Mouse (Mus musculus) lung, embryonic 15.5 days (tissue): Measurements from ENCODE around the gene Rragc. TPM values are rescaled to one million over a fixed set of nuclear protein-coding genes. Genes with fewer than 3 reads are reported as not detected.
"Not testable (repeated sequence)": the region's sequence is repeated elsewhere in the genome, so short reads cannot be mapped to it uniquely, and the experiment has no call there.

Source experiments
- ATAC-seq: fragments of 200-750 bp; cut with Nextera tagmentation; 2 replicates; pipeline ENCODE4 v1.8.0; 2017; ENCODE audit warnings: moderate number of reproducible peaks, borderline replicate concordance; ENCODE audit not compliant: low FRiP score, low TSS enrichment; ENCODE audit errors: extremely low read depth
- H3K27ac ChIP-seq: fragments of 300-500 bp; sonication (generic); 2 replicates; pipeline ENCODE4 v1.5.1; 2015; ENCODE audit warnings: moderate library complexity, mild to moderate bottlenecking, inconsistent platforms
- H3K27me3 ChIP-seq: fragments of 300-500 bp; sonication (generic); 2 replicates; pipeline ENCODE4 v1.6.1; 2015; ENCODE audit warnings: inconsistent platforms
- H3K36me3 ChIP-seq: fragments of 300-500 bp; sonication (generic); 2 replicates; pipeline ENCODE4 v1.6.1; 2015; ENCODE audit warnings: inconsistent platforms
- H3K4me1 ChIP-seq: fragments of 300-500 bp; sonication (generic); 2 replicates; pipeline ENCODE4 v1.6.1; 2015; ENCODE audit warnings: inconsistent platforms
- H3K4me2 ChIP-seq: fragments of 300-500 bp; sonication (generic); 2 replicates; pipeline ENCODE4 v1.6.1; 2015; ENCODE audit warnings: inconsistent platforms, mild to moderate bottlenecking, moderate library complexity
- H3K4me3 ChIP-seq: fragments of 300-500 bp; sonication (generic); 2 replicates; pipeline ENCODE4 v1.5.1; 2015; ENCODE audit warnings: mild to moderate bottlenecking, inconsistent platforms
- H3K9ac ChIP-seq: fragments of 300-500 bp; sonication (generic); 2 replicates; pipeline ENCODE4 v1.6.1; 2015; ENCODE audit warnings: inconsistent platforms
- H3K9me3 ChIP-seq: fragments of 300-500 bp; sonication (generic); 2 replicates; pipeline ENCODE4 v1.6.1; 2016; ENCODE audit warnings: inconsistent platforms
- WGBS: fragments of 180-500 bp; shearing (Covaris S2); methylation state at CpG from one replicate; pipeline ENCODE4 v1.1.7; 2015; 5-methylcytosine and 5-hydroxymethylcytosine counted together
- polyA plus RNA-seq: library from polyadenylated mRNA; unstranded; fragments of >200 nt; fragmentation: Nextera tagmentation; extraction: Ambion mirVana; gene quantifications from 2 replicates; pipeline ENCODE4 v1.2.1, GENCODE M21; 2015

The Rragc gene
- polyA plus RNA-seq, 1 experiment from 2014 or later = 49.2 TPM

- whole genome bisulfite sequencing = 76% methylated on average over 4 of the region's 4 CpGs
- Histone ChIP-seq H3K27ac (no peak overlapping the region), H3K36me3 (peaks cover 48% of the 10 kb centered on the region), H3K9ac (no peak overlapping the region), H3K4me3 (no peak overlapping the region), H3K9me3 (no peaks in the 10 kb centered on the region), H3K27me3 (no peaks in the 10 kb centered on the region), H3K4me1 (peaks cover 15% of the 10 kb centered on the region), H3K4me2 (no peak overlapping the region)
- no peak for ATAC-seq
Observed at GRCm38 (mm10) chr4:123921055-123921565, 3.9 kb downstream of the Rragc start.

- peaks cover 74% of the 10 kb centered on the region for H3K36me3 ChIP-seq
- no peak overlapping the region for H3K4me3 ChIP-seq
- no peak overlapping the region for H3K9ac ChIP-seq
- no peak overlapping the region for H3K27ac ChIP-seq
- H3K9me3 ChIP-seq = no peaks in the 10 kb centered on the region
- no peak for ATAC-seq
- no peak overlapping the region for H3K4me2 ChIP-seq
- no peaks in the 10 kb centered on the region for H3K4me1 ChIP-seq
- no peaks in the 10 kb centered on the region for H3K27me3 ChIP-seq
Observed at GRCm38 (mm10) chr4:123927961-123928360, 10.7 kb downstream of the Rragc start.

DNA sequence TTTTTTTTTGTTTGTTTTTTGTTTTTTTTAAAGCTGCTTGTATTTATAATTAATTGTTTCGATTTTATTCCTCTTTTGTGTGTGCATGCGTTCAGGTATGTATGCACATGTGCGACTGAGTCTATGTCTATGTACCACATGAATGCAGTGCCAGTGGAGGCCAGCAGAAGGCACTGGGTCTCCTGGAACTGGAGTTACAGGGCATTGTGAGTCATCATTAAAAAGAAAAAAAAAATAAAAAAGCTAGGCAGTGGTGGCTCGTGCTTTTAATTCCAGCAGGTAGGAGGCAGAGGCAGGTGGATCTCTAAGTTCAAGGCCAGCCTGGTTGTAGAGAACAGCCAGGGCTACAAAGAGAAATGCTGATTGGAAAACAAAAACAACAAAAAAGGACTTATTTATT lies 12.7 kb downstream of the Rragc start:
- Histone ChIP-seq H3K36me3 (peaks cover 73% of the 10 kb centered on the region), H3K27me3 (no peaks in the 10 kb centered on the region), H3K27ac (no peak overlapping the region), H3K4me2 (no peak overlapping the region), H3K9ac (no peak overlapping the region), H3K9me3 (no peaks in the 10 kb centered on the region), H3K4me1 (no peaks in the 10 kb centered on the region), H3K4me3 (no peak overlapping the region)
- ATAC-seq = no peak
- WGBS = 93% methylated on average over 4 of the region's 4 CpGs

- H3K36me3 ChIP-seq = peaks cover 65% of the 10 kb centered on the region
- H3K4me3 ChIP-seq = no peak overlapping the region
- ATAC-seq = no peak
- no peak overlapping the region for H3K9ac ChIP-seq
- no peaks in the 10 kb centered on the region for H3K9me3 ChIP-seq
- H3K4me2 ChIP-seq = no peak overlapping the region
- H3K4me1 ChIP-seq = no peaks in the 10 kb centered on the region
- no peaks in the 10 kb centered on the region for H3K27me3 ChIP-seq
- WGBS = 90% methylated on average over 4 of the region's 4 CpGs
- H3K27ac ChIP-seq = no peak overlapping the region
Observed at GRCm38 (mm10) chr4:123934306-123934705, 17.1 kb downstream of the Rragc start.

- no peak overlapping the region for H3K4me3 ChIP-seq
- H3K27me3 ChIP-seq = no peaks in the 10 kb centered on the region
- no peak overlapping the region for H3K4me2 ChIP-seq
- H3K9me3 ChIP-seq = no peaks in the 10 kb centered on the region
- H3K4me1 ChIP-seq = no peaks in the 10 kb centered on the region
- H3K27ac ChIP-seq = no peak overlapping the region
- peaks cover 49% of the 10 kb centered on the region for H3K36me3 ChIP-seq
- no peak for ATAC-seq
- no peak overlapping the region for H3K9ac ChIP-seq
- WGBS = 92% methylated on average over 7 of the region's 7 CpGs
Observed at GRCm38 (mm10) chr4:123936059-123936458, 18.8 kb downstream of the Rragc start.

GRCm38 (mm10) chr4:123939838-123940237 lies 22.6 kb downstream of the Rragc start:
- H3K27ac ChIP-seq = no peak overlapping the region
- WGBS = 3% methylated on average over 4 of the region's 4 CpGs
- no peaks in the 10 kb centered on the region for H3K9me3 ChIP-seq
- no peak overlapping the region for H3K4me3 ChIP-seq
- ATAC-seq = no peak
- peaks cover 21% of the 10 kb centered on the region for H3K36me3 ChIP-seq
- H3K27me3 ChIP-seq = no peaks in the 10 kb centered on the region
- H3K4me1 ChIP-seq = no peaks in the 10 kb centered on the region
- H3K9ac ChIP-seq = no peak overlapping the region
- no peak overlapping the region for H3K4me2 ChIP-seq

- H3K4me2 ChIP-seq, H3K9ac ChIP-seq, ATAC-seq, H3K4me1 ChIP-seq, H3K9me3 ChIP-seq, H3K27me3 ChIP-seq, H3K4me3 ChIP-seq, H3K27ac ChIP-seq: not testable (repeated sequence)
- WGBS = 50% methylated on average over 7 of the region's 7 CpGs
- peaks cover 12% of the 10 kb centered on the region; the same call in 1 of the 2 replicates for H3K36me3 ChIP-seq
Observed at GRCm38 (mm10) chr4:123940878-123941277, 23.6 kb downstream of the Rragc start.

GRCm38 (mm10) chr4:123946701-123947100 lies 29.5 kb downstream of the Rragc start:
- Histone ChIP-seq H3K4me2 (no peak overlapping the region), H3K4me1 (no peaks in the 10 kb centered on the region), H3K9ac (no peak overlapping the region), H3K27me3 (no peaks in the 10 kb centered on the region), H3K36me3 (no peaks in the 10 kb centered on the region), H3K4me3 (no peak overlapping the region), H3K27ac (no peak overlapping the region), H3K9me3 (no peaks in the 10 kb centered on the region)
- no peak for ATAC-seq
- WGBS = 75% methylated on average over 4 of the region's 4 CpGs

GRCm38 (mm10) chr4:123947149-123947548 lies 29.9 kb downstream of the Rragc start:
- Histone ChIP-seq H3K27me3 (no peaks in the 10 kb centered on the region), H3K4me1 (no peaks in the 10 kb centered on the region), H3K27ac (no peak overlapping the region), H3K4me3 (no peak overlapping the region), H3K4me2 (no peak overlapping the region), H3K9me3 (no peaks in the 10 kb centered on the region), H3K36me3 (no peaks in the 10 kb centered on the region), H3K9ac (no peak overlapping the region)
- 31% methylated on average over 5 of the region's 5 CpGs for WGBS
- no peak for ATAC-seq

DNA sequence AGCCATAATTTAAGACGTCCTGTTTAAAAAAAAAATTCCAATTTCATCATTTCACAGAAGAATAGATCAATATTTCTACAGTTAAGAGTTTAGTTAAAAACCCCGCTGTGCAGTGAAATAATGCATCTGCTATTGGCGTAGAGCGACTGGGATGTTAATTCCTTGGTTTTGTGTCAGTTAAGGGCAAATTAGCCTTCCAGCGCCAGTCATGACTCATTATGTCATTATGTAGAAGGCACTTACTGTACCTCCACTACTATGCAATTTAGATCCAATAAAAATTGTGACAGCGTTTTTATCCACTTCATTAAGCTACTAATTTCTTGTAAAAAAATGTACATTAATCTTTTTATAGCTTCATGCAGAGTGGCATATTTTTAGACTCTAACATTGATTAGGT lies 31.7 kb downstream of the Rragc start:
- no peak for ATAC-seq
- Histone ChIP-seq H3K4me2 (no peak overlapping the region), H3K36me3 (no peaks in the 10 kb centered on the region)

GRCm38 (mm10) chr4:123949649-123950048 lies 32.4 kb downstream of the Rragc start:
- no peaks in the 10 kb centered on the region for H3K4me1 ChIP-seq
- ATAC-seq = 0 out of 2 replicates have a peak, but pooled peaks have one; percentile 27
- no peaks in the 10 kb centered on the region for H3K9me3 ChIP-seq
- no peaks in the 10 kb centered on the region for H3K27me3 ChIP-seq
- 46% methylated on average over 10 of the region's 10 CpGs for WGBS
- no peak overlapping the region for H3K27ac ChIP-seq
- no peak overlapping the region; the same call in 1 of the 2 replicates for H3K4me2 ChIP-seq
- no peak overlapping the region for H3K9ac ChIP-seq
- no peak overlapping the region for H3K4me3 ChIP-seq
- no peaks in the 10 kb centered on the region for H3K36me3 ChIP-seq

More for the DNA sequence above, 31.7 kb downstream of the Rragc start:
- Histone ChIP-seq H3K27me3 (no peaks in the 10 kb centered on the region), H3K9ac (no peak overlapping the region), H3K4me1 (no peaks in the 10 kb centered on the region), H3K9me3 (no peaks in the 10 kb centered on the region), H3K27ac (no peak overlapping the region), H3K4me3 (no peak overlapping the region)
- 74% methylated on average over 6 of the region's 6 CpGs for WGBS

DNA sequence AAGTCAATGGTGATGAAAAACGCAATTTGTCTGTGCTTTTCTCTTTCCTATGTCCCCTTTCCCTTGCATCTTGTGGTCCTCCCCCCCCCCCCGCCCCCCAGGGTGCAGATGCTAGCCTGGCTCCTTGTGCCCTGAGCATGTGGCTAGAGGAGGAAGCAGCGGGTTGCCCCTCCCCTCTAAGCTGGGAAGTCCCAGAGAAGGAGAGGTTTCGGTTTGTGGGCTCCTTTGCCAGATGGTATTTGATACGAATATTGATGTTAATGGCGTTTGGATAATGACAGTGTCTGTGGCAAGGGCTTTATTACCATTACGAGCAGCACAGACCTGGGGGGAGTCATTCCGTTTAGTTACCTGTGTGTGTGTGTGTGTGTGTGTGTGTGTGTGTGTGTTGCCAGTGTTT lies 34.8 kb downstream of the Rragc start:
- WGBS = 44% methylated on average over 7 of the region's 8 CpGs

More for the DNA sequence above, 34.8 kb downstream of the Rragc start:
- Histone ChIP-seq H3K4me2 (no peak overlapping the region), H3K9ac (no peak overlapping the region), H3K9me3 (no peaks in the 10 kb centered on the region), H3K27me3 (peaks cover 15% of the 10 kb centered on the region), H3K4me3 (no peak overlapping the region), H3K36me3 (no peaks in the 10 kb centered on the region), H3K4me1 (peaks cover 2% of the 10 kb centered on the region; the same call in 1 of the 2 replicates), H3K27ac (no peak overlapping the region)
- ATAC-seq = no peak
